Mouse (Mus musculus) cerebellum, adult 18-20 months (tissue): Measurements from ENCODE around the gene Itgb1bp1.

Experiments
- DNase-seq, 2 experiments: peaks; one replicate each; pipeline ENCODE4 v3.0.0; 2021

Gene Itgb1bp1

DNA sequence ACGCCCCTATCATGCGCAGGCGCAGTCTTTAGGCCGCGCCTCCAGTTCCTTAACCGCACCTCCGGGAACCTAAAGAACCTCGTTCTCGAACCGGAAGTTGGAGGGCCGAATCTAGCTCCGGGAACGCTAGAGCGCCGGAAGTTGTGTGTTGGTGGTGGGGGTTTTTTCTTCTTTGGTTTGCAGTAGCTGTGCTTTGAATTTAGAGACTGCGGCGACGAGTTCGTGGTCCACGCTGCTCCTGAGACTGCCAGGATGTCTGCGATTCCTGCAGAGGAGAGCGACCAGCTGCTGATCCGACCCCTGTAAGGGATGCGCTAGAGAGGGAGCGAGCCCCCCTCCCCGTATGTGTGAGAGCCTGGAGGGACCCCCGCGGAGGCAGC is at the start of gene Itgb1bp1:
Itgb1bp1 (minus strand) TSS at position 42 of the 380 bp plus-strand sequence.
- peak; percentile 98 to 99 for DNase-seq

DNA sequence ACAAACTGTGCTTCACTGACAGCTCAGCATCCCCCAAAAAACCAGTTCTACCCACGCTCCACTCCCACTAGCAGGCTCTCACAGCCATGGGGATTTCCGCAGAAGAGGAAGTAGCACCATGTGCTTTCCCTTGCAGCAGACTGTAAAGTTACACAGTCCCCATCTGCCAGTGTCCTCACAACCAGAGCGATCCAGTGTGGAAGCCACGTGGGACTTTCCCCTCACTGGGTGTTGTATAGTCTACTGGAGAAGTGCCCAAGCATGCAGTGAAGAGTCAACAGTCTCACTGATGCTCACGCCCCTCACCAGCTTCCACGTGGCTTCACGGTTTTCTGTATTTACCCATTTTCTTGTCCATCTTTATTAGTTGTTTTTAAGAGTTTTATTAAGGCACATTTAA is 49.8 kb upstream of the Itgb1bp1 start:
- DNase-seq, result no peak

DNA sequence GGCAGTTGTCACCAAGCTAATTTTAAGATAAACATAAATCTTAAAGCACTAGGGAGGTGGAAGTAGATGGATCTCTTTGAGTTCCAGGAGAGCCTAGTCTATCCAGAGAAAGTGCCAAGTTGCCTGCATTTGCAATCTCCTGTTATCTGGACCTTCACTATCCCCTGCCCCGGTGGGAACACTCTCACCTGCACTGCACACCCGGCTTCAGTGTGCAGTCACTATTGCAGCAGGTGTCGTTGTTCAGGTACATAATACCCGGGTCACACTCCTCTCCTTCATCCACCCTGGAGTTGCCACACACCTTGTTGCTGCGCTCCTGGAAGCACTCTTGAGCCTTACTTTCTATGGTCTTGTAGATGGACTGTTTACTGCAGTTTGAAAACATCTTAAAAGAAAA is 47.7 kb upstream of the Itgb1bp1 start:
- DNase-seq, result no peak

DNA sequence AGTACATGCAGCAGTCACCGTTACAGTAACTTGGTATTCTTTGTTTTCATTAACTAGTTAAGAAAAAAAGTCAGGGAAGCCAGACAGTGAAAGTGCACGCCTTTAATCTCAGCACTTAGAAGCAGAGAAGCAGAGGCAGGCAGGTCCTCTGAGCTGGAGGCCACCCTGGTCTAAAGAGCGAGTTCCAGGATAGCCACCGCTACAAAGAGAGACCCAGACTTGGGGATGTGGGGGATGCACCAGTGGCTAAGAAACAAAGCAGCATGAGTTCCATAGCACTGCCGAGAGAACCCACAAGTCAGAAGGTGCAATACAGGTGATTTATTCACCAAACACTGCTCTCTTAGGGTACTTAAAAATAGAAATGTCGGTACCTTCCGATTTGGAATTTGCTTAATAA is 46.9 kb upstream of the Itgb1bp1 start:
- DNase-seq, result no peak

DNA sequence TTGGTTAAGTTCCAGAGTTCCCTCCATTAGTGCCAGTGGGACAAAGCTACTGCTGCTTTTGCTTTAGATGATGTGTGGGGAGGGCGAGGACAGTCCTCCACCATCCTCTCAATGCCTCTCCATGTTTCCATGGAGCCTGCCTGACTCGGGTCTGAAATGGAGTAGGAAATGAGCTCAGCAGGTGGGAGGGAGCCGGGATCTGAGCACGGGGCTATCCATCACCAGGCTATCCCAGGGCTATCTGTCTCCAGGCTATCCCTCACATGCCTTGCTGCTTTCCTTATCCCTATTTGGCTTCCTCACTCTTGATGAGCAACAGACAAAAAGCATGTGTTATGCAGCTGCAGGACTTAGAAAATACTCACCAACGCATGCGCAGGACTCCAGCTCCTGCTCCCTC is 45.6 kb upstream of the Itgb1bp1 start:
- DNase-seq, result no peak

DNA sequence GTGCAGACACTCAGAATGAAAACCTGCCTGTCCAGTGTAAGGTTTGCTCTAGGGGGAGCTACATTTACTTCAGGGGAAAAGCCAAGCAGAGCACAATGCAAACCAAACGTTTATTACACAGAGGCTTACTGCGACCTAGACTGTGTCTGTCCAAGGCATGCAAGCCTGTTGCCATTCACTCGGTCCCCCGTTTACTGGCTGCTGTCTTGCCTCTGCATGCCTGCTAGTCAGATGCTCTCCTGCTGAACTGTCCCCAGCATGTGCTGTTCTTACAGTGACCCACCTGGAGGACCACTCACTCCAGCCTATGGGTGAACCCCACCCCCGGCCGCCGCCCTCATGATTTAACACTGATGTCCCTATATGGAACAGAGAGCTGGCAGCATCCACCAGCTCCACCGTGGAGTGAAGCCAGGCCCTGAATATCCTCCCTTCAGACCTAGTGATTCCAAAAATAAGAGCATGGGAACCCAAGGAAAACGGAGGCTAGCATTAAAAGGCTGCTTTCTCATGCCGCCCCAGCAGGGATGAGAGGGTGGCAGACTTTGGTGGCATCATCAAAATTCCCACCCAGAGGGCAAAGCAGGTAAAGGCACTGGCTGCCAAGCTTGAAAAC is 45.0 kb upstream of the Itgb1bp1 start:
- DNase-seq, result no peak

GRCm38 (mm10) chr12:21329661-21330400 is 43.7 kb upstream of the Itgb1bp1 start:
- no peak for DNase-seq

DNA sequence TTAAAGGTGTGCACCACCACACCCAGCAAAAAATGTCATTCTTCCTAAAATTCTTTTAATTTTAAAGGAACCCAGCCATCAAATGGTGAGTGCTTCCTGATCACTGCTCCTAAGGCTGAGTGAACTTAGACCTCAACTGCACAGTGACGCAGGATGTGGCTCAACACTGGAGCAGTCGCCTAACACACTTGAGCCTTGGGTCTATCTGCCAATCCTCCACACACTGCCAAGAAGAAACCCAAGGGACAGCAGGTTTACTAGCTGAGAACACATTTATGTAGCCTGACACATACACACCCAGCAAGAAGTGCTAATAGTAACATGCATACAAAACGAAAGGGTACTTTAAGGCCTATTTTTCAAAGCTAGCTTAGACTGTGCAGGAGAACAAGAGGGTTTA is 40.2 kb upstream of the Itgb1bp1 start:
- DNase-seq, result no peak

DNA sequence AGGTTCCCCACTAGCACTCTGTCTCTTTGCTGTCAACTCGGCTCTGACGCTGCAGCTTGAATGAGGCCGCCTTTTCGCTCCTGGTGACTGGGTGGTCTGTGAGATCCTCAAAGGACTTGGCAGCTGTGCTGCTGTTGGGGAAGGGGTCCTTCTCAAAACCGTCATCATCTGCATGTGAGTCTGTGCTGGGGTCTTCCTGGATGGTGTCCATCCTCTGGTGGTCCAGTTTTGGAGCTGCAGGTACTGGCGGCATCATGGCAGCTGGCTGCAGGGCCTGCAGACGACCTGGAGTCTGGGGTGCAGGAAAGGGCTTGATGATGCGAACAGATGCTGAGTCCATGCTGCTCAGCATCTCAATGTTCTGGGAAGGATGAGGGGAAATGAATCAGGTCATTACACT is 39.2 kb upstream of the Itgb1bp1 start:
- DNase-seq, result no peak

GRCm38 (mm10) chr12:21324101-21324500 is 38.0 kb upstream of the Itgb1bp1 start:
- no peak for DNase-seq

- DNase-seq, result no peak
Measured at GRCm38 (mm10) chr12:21322856-21323255, 36.8 kb upstream of the Itgb1bp1 start.

GRCm38 (mm10) chr12:21322296-21322695 is 36.2 kb upstream of the Itgb1bp1 start:
- no peak for DNase-seq

DNA sequence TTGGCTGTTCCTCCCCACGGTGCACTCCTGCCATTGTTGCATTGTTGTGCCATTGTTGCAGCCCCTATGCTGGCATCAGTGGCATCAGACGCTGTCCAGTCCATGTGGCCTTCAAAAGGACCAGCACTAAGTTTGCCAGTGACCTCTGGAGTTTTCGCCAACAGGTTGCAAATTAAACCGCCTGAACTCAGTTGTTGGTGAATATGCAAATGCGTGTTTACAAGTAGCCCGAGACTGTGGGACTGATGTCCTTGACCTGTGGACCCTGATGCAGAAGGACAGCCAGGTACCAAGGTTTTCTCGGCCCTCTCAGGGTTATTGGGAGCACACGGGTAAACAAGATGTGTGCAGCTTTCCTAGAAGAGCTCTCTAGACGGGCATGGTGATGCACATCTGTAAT is 35.1 kb upstream of the Itgb1bp1 start:
- no peak for DNase-seq

GRCm38 (mm10) chr12:21320317-21320716 is 34.2 kb upstream of the Itgb1bp1 start:
- peak; percentile 28 to 38 for DNase-seq

DNA sequence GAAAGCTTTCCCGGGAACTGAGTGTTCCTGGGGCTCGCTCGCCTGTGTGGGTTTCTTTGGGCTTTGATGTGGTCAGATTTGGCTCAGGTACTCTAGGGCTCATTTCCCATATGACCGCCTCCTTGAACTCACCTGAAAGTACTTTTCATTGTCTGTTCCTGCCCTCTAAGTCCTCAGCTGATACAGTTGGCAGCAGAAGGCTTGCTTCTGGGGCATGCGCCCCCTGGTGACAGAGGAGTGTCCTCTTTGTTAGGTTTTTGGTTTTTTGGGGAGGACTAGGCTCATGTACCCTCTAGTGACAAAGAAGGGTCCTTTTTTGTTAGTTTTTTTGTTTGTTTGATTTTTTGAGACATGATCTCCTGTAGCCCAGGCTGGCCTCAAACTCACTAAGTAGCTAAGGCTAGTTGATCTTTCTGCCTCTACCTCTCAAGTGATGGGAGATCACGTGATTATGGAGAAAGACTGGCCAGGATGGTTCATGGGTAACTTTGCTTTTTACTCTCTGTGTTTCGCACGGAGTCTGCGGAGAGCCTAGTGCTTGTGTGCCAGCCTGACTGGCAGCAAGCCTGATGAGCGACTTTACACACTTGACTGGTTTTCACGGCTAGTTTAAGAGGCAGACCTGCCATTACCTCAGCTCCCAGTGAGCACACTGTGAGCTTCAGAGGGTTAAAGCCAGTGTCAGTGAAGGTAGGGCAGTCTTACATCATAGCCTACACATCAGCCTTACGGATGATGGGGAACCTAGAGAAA is 32.2 kb upstream of the Itgb1bp1 start:
- DNase-seq, result peak; percentile 69 to 75

- peak in 1 of 2 experiments; percentile 30 for DNase-seq
Measured at GRCm38 (mm10) chr12:21316869-21317265, 30.8 kb upstream of the Itgb1bp1 start.

GRCm38 (mm10) chr12:21315923-21316868 is 30.1 kb upstream of the Itgb1bp1 start, which contains the start of gene Iah1:
TSS of gene Iah1 (plus strand) at chr12:21316389.
- peak; percentile 87 for DNase-seq

GRCm38 (mm10) chr12:21312201-21312600 is 26.1 kb upstream of the Itgb1bp1 start:
- no peak for DNase-seq

- DNase-seq, result no peak
Measured at GRCm38 (mm10) chr12:21306721-21307120, 20.6 kb upstream of the Itgb1bp1 start.

GRCm38 (mm10) chr12:21305741-21306140 is 19.7 kb upstream of the Itgb1bp1 start:
- no peak for DNase-seq

GRCm38 (mm10) chr12:21302361-21302783 is 16.3 kb upstream of the Itgb1bp1 start:
- DNase-seq, result no peak

GRCm38 (mm10) chr12:21301932-21302331 is 15.8 kb upstream of the Itgb1bp1 start:
- no peak for DNase-seq

- DNase-seq, result no peak
Measured at GRCm38 (mm10) chr12:21301324-21301723, 15.2 kb upstream of the Itgb1bp1 start.
